Mouse (Mus musculus): ENCODE data around the gene Csgalnact2. TPM values are rescaled to one million over a fixed set of nuclear protein-coding genes. Genes with fewer than 3 reads are reported as not detected.

The Csgalnact2 gene
- total and polyA plus RNA-seq, 2 experiments, result 1.2 to 8.7 TPM

- no peaks in the 10 kb centered on the region for H3K79me2 ChIP-seq (ENCODE audit: control insufficient read depth, insufficient read depth, low read length)
- TF ChIP-seq CTCF (IDR thresholded peaks at IDR 0.05; ENCODE audit: low read depth, low read length), result no peak
- no peak for TF ChIP-seq POLR2A (IDR thresholded peaks at IDR 0.05; ENCODE audit: extremely low read depth, insufficient read depth, low read length)
- no peaks in the 10 kb centered on the region for H3K27me3 ChIP-seq (ENCODE audit: control insufficient read depth, insufficient read depth, low read length)
- no peak overlapping the region for H3K4me3 ChIP-seq (ENCODE audit: insufficient read depth, low read depth, low read length)
- no peaks in the 10 kb centered on the region for H3K4me1 ChIP-seq (ENCODE audit: control insufficient read depth, insufficient read depth, low read length)
- no peak overlapping the region for H3K27ac ChIP-seq (replicated peaks; ENCODE audit: insufficient read depth, low read depth, low read length)
- H3K9ac ChIP-seq (ENCODE audit: low read depth, low read length), result no peak overlapping the region
- 73% methylated on average over 12 of the region's 12 CpGs for WGBS
- no peak for DNase-seq (ENCODE audit: extremely low read depth, low read depth, low spot score)
- no peaks in the 10 kb centered on the region for H3K36me3 ChIP-seq (ENCODE audit: control insufficient read depth, insufficient read depth, low read length)
These were observed 41.1 kb upstream of the Csgalnact2 start for GRCm38 (mm10) chr6:118180085-118180423.

GRCm38 (mm10) chr6:118179316-118180084 lies 40.6 kb upstream of the Csgalnact2 start:
- no peaks in the 10 kb centered on the region for H3K4me1 ChIP-seq (ENCODE audit: control insufficient read depth, insufficient read depth, low read length)
- H3K9ac ChIP-seq (ENCODE audit: low read depth, low read length), result no peak overlapping the region
- 52% methylated on average over 13 of the region's 13 CpGs for whole genome bisulfite sequencing
- peak; percentile 71 for DNase-seq (ENCODE audit: extremely low read depth, low read depth, low spot score)
- H3K4me3 ChIP-seq (ENCODE audit: insufficient read depth, low read depth, low read length), result no peak overlapping the region
- H3K27me3 ChIP-seq (ENCODE audit: control insufficient read depth, insufficient read depth, low read length), result no peaks in the 10 kb centered on the region
- TF ChIP-seq POLR2A (IDR thresholded peaks at IDR 0.05; ENCODE audit: extremely low read depth, insufficient read depth, low read length) (no peak), CTCF (IDR thresholded peaks at IDR 0.05; ENCODE audit: low read depth, low read length) (peak; percentile 100)
- H3K27ac ChIP-seq (replicated peaks; ENCODE audit: insufficient read depth, low read depth, low read length), result no peak overlapping the region
- H3K79me2 ChIP-seq (ENCODE audit: control insufficient read depth, insufficient read depth, low read length), result no peaks in the 10 kb centered on the region
- no peaks in the 10 kb centered on the region for H3K36me3 ChIP-seq (ENCODE audit: control insufficient read depth, insufficient read depth, low read length)

- no peak overlapping the region for H3K27ac ChIP-seq (replicated peaks; ENCODE audit: insufficient read depth, low read depth, low read length)
- no peaks in the 10 kb centered on the region for H3K36me3 ChIP-seq (ENCODE audit: control insufficient read depth, insufficient read depth, low read length)
- WGBS, result 75% methylated on average over 5 of the region's 5 CpGs
- no peak overlapping the region for H3K9ac ChIP-seq (ENCODE audit: low read depth, low read length)
- TF ChIP-seq POLR2A (IDR thresholded peaks at IDR 0.05; ENCODE audit: extremely low read depth, insufficient read depth, low read length) (no peak), CTCF (IDR thresholded peaks at IDR 0.05; ENCODE audit: low read depth, low read length) (no peak)
- no peaks in the 10 kb centered on the region for H3K79me2 ChIP-seq (ENCODE audit: control insufficient read depth, insufficient read depth, low read length)
- H3K4me1 ChIP-seq (ENCODE audit: control insufficient read depth, insufficient read depth, low read length), result no peaks in the 10 kb centered on the region
- no peak overlapping the region for H3K4me3 ChIP-seq (ENCODE audit: insufficient read depth, low read depth, low read length)
- no peak for DNase-seq (ENCODE audit: extremely low read depth, low read depth, low spot score)
- H3K27me3 ChIP-seq (ENCODE audit: control insufficient read depth, insufficient read depth, low read length), result no peaks in the 10 kb centered on the region
These were observed 35.0 kb upstream of the Csgalnact2 start for GRCm38 (mm10) chr6:118173975-118174328.

- no peak overlapping the region for H3K9ac ChIP-seq (ENCODE audit: low read depth, low read length)
- H3K4me3 ChIP-seq (ENCODE audit: insufficient read depth, low read depth, low read length), result no peak overlapping the region
- no peak for TF ChIP-seq CTCF (IDR thresholded peaks at IDR 0.05; ENCODE audit: low read depth, low read length)
- H3K79me2 ChIP-seq (ENCODE audit: control insufficient read depth, insufficient read depth, low read length), result no peaks in the 10 kb centered on the region
- WGBS, result 91% methylated on average over 18 of the region's 18 CpGs
- no peaks in the 10 kb centered on the region for H3K4me1 ChIP-seq (ENCODE audit: control insufficient read depth, insufficient read depth, low read length)
- no peak overlapping the region for H3K27ac ChIP-seq (replicated peaks; ENCODE audit: insufficient read depth, low read depth, low read length)
- no peak for DNase-seq (ENCODE audit: extremely low read depth, low read depth, low spot score)
- H3K36me3 ChIP-seq (ENCODE audit: control insufficient read depth, insufficient read depth, low read length), result no peaks in the 10 kb centered on the region
- no peaks in the 10 kb centered on the region for H3K27me3 ChIP-seq (ENCODE audit: control insufficient read depth, insufficient read depth, low read length)
These were observed 34.5 kb upstream of the Csgalnact2 start for GRCm38 (mm10) chr6:118173251-118173974.

GRCm38 (mm10) chr6:118171386-118171785 lies 32.4 kb upstream of the Csgalnact2 start:
- DNase-seq (ENCODE audit: extremely low read depth, low read depth, low spot score), result no peak
- Histone ChIP-seq H3K4me1 (ENCODE audit: control insufficient read depth, insufficient read depth, low read length) (no peaks in the 10 kb centered on the region), H3K27me3 (ENCODE audit: control insufficient read depth, insufficient read depth, low read length) (no peaks in the 10 kb centered on the region), H3K79me2 (ENCODE audit: control insufficient read depth, insufficient read depth, low read length) (no peaks in the 10 kb centered on the region), H3K9ac (ENCODE audit: low read depth, low read length) (no peak overlapping the region), H3K27ac (replicated peaks; ENCODE audit: insufficient read depth, low read depth, low read length) (no peak overlapping the region), H3K36me3 (ENCODE audit: control insufficient read depth, insufficient read depth, low read length) (no peaks in the 10 kb centered on the region), H3K4me3 (ENCODE audit: insufficient read depth, low read depth, low read length) (no peak overlapping the region)
- 87% methylated on average over 7 of the region's 7 CpGs for whole genome bisulfite sequencing
- TF ChIP-seq CTCF (IDR thresholded peaks at IDR 0.05; ENCODE audit: low read depth, low read length), result no peak

- Histone ChIP-seq H3K27me3 (ENCODE audit: control insufficient read depth, insufficient read depth, low read length) (no peaks in the 10 kb centered on the region), H3K79me2 (ENCODE audit: control insufficient read depth, insufficient read depth, low read length) (no peaks in the 10 kb centered on the region), H3K4me1 (ENCODE audit: control insufficient read depth, insufficient read depth, low read length) (no peaks in the 10 kb centered on the region), H3K9ac (ENCODE audit: low read depth, low read length) (no peak overlapping the region), H3K36me3 (ENCODE audit: control insufficient read depth, insufficient read depth, low read length) (no peaks in the 10 kb centered on the region), H3K27ac (replicated peaks; ENCODE audit: insufficient read depth, low read depth, low read length) (no peak overlapping the region), H3K4me3 (ENCODE audit: insufficient read depth, low read depth, low read length) (no peak overlapping the region)
- no peak for DNase-seq (ENCODE audit: extremely low read depth, low read depth, low spot score)
- WGBS, result 90% methylated on average over 14 of the region's 14 CpGs
- no peak for TF ChIP-seq CTCF (IDR thresholded peaks at IDR 0.05; ENCODE audit: low read depth, low read length)
- TF ChIP-seq POLR2A (IDR thresholded peaks at IDR 0.05; ENCODE audit: extremely low read depth, insufficient read depth, low read length), result no peak
These were observed 29.2 kb upstream of the Csgalnact2 start for GRCm38 (mm10) chr6:118168106-118168505.
